Mouse (Mus musculus) forebrain, embryonic 13.5 days (tissue): ENCODE results near the gene Dctn3. TPM values are rescaled to one million over a fixed set of nuclear protein-coding genes. Genes with fewer than 3 reads are reported as not detected.

Experiments used
- ATAC-seq: fragments of 200-750 bp; cut with Nextera tagmentation; 2 replicates; pipeline ENCODE4 v1.8.0; 2017
- H3K27ac ChIP-seq: fragments of 300-500 bp; sonication (generic); 2 replicates; pipeline ENCODE4 v1.5.1; 2015; ENCODE audit warnings: inconsistent platforms, mild to moderate bottlenecking, moderate library complexity
- H3K27me3 ChIP-seq: fragments of 300-500 bp; sonication (generic); 2 replicates; pipeline ENCODE4 v1.6.1; 2015; ENCODE audit warnings: mild to moderate bottlenecking, inconsistent platforms
- H3K36me3 ChIP-seq: fragments of 300-500 bp; sonication (generic); 2 replicates; pipeline ENCODE4 v1.6.1; 2015; ENCODE audit warnings: mild to moderate bottlenecking, inconsistent platforms; ENCODE audit not compliant: poor library complexity, severe bottlenecking
- H3K4me1 ChIP-seq: fragments of 300-500 bp; sonication (generic); 2 replicates; pipeline ENCODE4 v1.6.1; 2015; ENCODE audit warnings: inconsistent platforms
- H3K4me2 ChIP-seq: fragments of 300-500 bp; sonication (generic); 2 replicates; pipeline ENCODE4 v1.6.1; 2015; ENCODE audit warnings: inconsistent platforms, mild to moderate bottlenecking, moderate library complexity
- H3K4me3 ChIP-seq: fragments of 300-500 bp; sonication (generic); 2 replicates; pipeline ENCODE4 v1.5.1; 2015; ENCODE audit warnings: mild to moderate bottlenecking, inconsistent platforms
- H3K9ac ChIP-seq: fragments of 300-500 bp; sonication (generic); 2 replicates; pipeline ENCODE4 v1.6.1; 2015; ENCODE audit warnings: mild to moderate bottlenecking, inconsistent platforms
- H3K9me3 ChIP-seq: fragments of 300-500 bp; sonication (generic); replicated peaks from 2 replicates; pipeline ENCODE4 v1.6.1; 2016; ENCODE audit warnings: inconsistent platforms
- WGBS: fragments of 180-500 bp; shearing (Covaris S2); methylation state at CpG from one replicate; pipeline ENCODE4 v1.1.7; 2015; 5-methylcytosine and 5-hydroxymethylcytosine counted together
- polyA plus RNA-seq: library from polyadenylated mRNA; unstranded; fragments of >200 nt; fragmentation: Nextera tagmentation; extraction: Ambion mirVana; gene quantifications from 2 replicates; pipeline ENCODE4 v1.2.1, GENCODE M21; 2015

Gene Dctn3
- polyA plus RNA-seq, 1 experiment from 2014 or later, result 262 TPM

- WGBS, result 92% methylated on average over 13 of the region's 13 CpGs
Observed at GRCm38 (mm10) chr4:41757321-41757720, 34.4 kb upstream of the Dctn3 start.

GRCm38 (mm10) chr4:41756440-41756839 lies 33.5 kb upstream of the Dctn3 start:
- Histone ChIP-seq H3K36me3 (no peaks in the 10 kb centered on the region), H3K4me2 (peak overlapping the region; percentile 93), H3K9me3 (no peaks in the 10 kb centered on the region), H3K27me3 (no peaks in the 10 kb centered on the region), H3K4me3 (peak overlapping the region; percentile 66; the same call in 1 of the 2 replicates), H3K27ac (no peak overlapping the region), H3K4me1 (peaks cover 29% of the 10 kb centered on the region), H3K9ac (no peak overlapping the region)
- ATAC-seq, result peak; percentile 7
- WGBS, result 76% methylated on average over 8 of the region's 8 CpGs

More at GRCm38 (mm10) chr4:41757321-41757720, 34.4 kb upstream of the Dctn3 start:
- no peak for ATAC-seq
- no peak overlapping the region for H3K9ac ChIP-seq
- H3K4me3 ChIP-seq, result no peak overlapping the region
- H3K27ac ChIP-seq, result no peak overlapping the region
- H3K9me3 ChIP-seq, result no peaks in the 10 kb centered on the region
- H3K4me1 ChIP-seq, result peaks cover 37% of the 10 kb centered on the region
- no peaks in the 10 kb centered on the region for H3K36me3 ChIP-seq
- no peaks in the 10 kb centered on the region for H3K27me3 ChIP-seq
- no peak overlapping the region for H3K4me2 ChIP-seq

GRCm38 (mm10) chr4:41755338-41756305 lies 32.7 kb upstream of the Dctn3 start, which contains the start of gene Sigmar1:
Gene Sigmar1 (minus strand): TSS chr4:41756157.
- peak; percentile 73 for ATAC-seq
- Histone ChIP-seq H3K4me1 (peaks cover 20% of the 10 kb centered on the region), H3K9me3 (no peaks in the 10 kb centered on the region), H3K27ac (peak within 1 kb of the TSS; percentile 70), H3K9ac (peak within 1 kb of the TSS; percentile 75), H3K4me3 (peak within 1 kb of the TSS; percentile 66), H3K4me2 (peak within 1 kb of the TSS; percentile 93), H3K27me3 (no peaks in the 10 kb centered on the region), H3K36me3 (no peaks in the 10 kb centered on the region)
- WGBS, result under 1% methylated on average over 57 of the region's 57 CpGs

- ATAC-seq, result peak; percentile 52
- no peaks in the 10 kb centered on the region for H3K27me3 ChIP-seq
- H3K9me3 ChIP-seq, result no peaks in the 10 kb centered on the region
- peaks cover 13% of the 10 kb centered on the region for H3K4me1 ChIP-seq
- H3K36me3 ChIP-seq, result no peaks in the 10 kb centered on the region
- H3K4me2 ChIP-seq, result peak within 1 kb of the TSS; percentile 93
- H3K9ac ChIP-seq, result peak within 1 kb of the TSS; percentile 75
- 12% methylated on average over 14 of the region's 14 CpGs for WGBS
- peak within 1 kb of the TSS; percentile 66 for H3K4me3 ChIP-seq
- peak within 1 kb of the TSS; percentile 70 for H3K27ac ChIP-seq
Observed at GRCm38 (mm10) chr4:41754797-41755337, 31.9 kb upstream of the Dctn3 start, which contains the start of gene Galt. Gene Galt (plus strand): TSS chr4:41755228.

- WGBS, result 95% methylated on average over 1 of the region's 1 CpGs
- Histone ChIP-seq H3K27me3 (no peaks in the 10 kb centered on the region), H3K27ac (no peak overlapping the region), H3K9ac (no peak overlapping the region), H3K4me2 (no peak overlapping the region), H3K4me1 (peaks cover 9% of the 10 kb centered on the region), H3K36me3 (no peaks in the 10 kb centered on the region), H3K4me3 (no peak overlapping the region), H3K9me3 (peaks cover 13% of the 10 kb centered on the region)
- no peak for ATAC-seq
Observed at GRCm38 (mm10) chr4:41745021-41745420, 22.1 kb upstream of the Dctn3 start.

- Histone ChIP-seq H3K27me3 (no peaks in the 10 kb centered on the region), H3K4me2 (no peak overlapping the region), H3K27ac (no peak overlapping the region), H3K9me3 (peaks cover 13% of the 10 kb centered on the region), H3K9ac (no peak overlapping the region), H3K4me3 (no peak overlapping the region), H3K36me3 (peaks cover 3% of the 10 kb centered on the region), H3K4me1 (peaks cover 17% of the 10 kb centered on the region)
- no peak for ATAC-seq
- 71% methylated on average over 2 of the region's 2 CpGs for WGBS
Observed at GRCm38 (mm10) chr4:41744131-41744530, 21.2 kb upstream of the Dctn3 start.

- peak; percentile 97 for ATAC-seq
- Histone ChIP-seq H3K4me1 (peaks cover 17% of the 10 kb centered on the region), H3K4me2 (peak overlapping the region; percentile 82), H3K27ac (peak overlapping the region; percentile 78), H3K4me3 (peak overlapping the region; percentile 74), H3K36me3 (peaks cover 13% of the 10 kb centered on the region), H3K9ac (peak overlapping the region; percentile 81), H3K9me3 (peaks cover 3% of the 10 kb centered on the region), H3K27me3 (no peaks in the 10 kb centered on the region)
- WGBS, result under 1% methylated on average over 27 of the region's 27 CpGs
Observed at GRCm38 (mm10) chr4:41741158-41741560, 18.2 kb upstream of the Dctn3 start.

- Histone ChIP-seq H3K27ac (peak overlapping the region; percentile 78), H3K9ac (peak overlapping the region; percentile 81), H3K36me3 (peaks cover 13% of the 10 kb centered on the region), H3K9me3 (0 out of 2 replicates have a peak, but pooled peaks cover 2% of the 10 kb centered on the region), H3K4me3 (peak overlapping the region; percentile 74), H3K27me3 (no peaks in the 10 kb centered on the region), H3K4me2 (peak overlapping the region; percentile 82), H3K4me1 (peaks cover 17% of the 10 kb centered on the region)
- whole genome bisulfite sequencing, result 1% methylated on average over 48 of the region's 48 CpGs
- peak; percentile 83 for ATAC-seq
Observed at GRCm38 (mm10) chr4:41740380-41741157, 17.6 kb upstream of the Dctn3 start.

- Histone ChIP-seq H3K36me3 (peaks cover 13% of the 10 kb centered on the region), H3K9me3 (0 out of 2 replicates have a peak, but pooled peaks cover 5% of the 10 kb centered on the region), H3K4me3 (no peak overlapping the region), H3K4me1 (peaks cover 17% of the 10 kb centered on the region), H3K4me2 (peak overlapping the region; percentile 82; the same call in 1 of the 2 replicates), H3K9ac (no peak overlapping the region), H3K27ac (no peak overlapping the region), H3K27me3 (no peaks in the 10 kb centered on the region)
- 94% methylated on average over 13 of the region's 13 CpGs for WGBS
- ATAC-seq, result no peak
Observed at GRCm38 (mm10) chr4:41739260-41739659, 16.3 kb upstream of the Dctn3 start.

GRCm38 (mm10) chr4:41738256-41738603 lies 15.3 kb upstream of the Dctn3 start:
- H3K9me3 ChIP-seq, result 0 out of 2 replicates have a peak, but pooled peaks cover 5% of the 10 kb centered on the region
- ATAC-seq, result no peak
- H3K27me3 ChIP-seq, result peaks cover 4% of the 10 kb centered on the region
- H3K27ac ChIP-seq, result no peak overlapping the region
- 69% methylated on average over 1 of the region's 1 CpGs for WGBS
- peaks cover 13% of the 10 kb centered on the region for H3K36me3 ChIP-seq
- peaks cover 17% of the 10 kb centered on the region for H3K4me1 ChIP-seq
- H3K4me3 ChIP-seq, result no peak overlapping the region
- H3K9ac ChIP-seq, result no peak overlapping the region
- H3K4me2 ChIP-seq, result no peak overlapping the region

GRCm38 (mm10) chr4:41737602-41738255 lies 14.8 kb upstream of the Dctn3 start:
- ATAC-seq, result peak; percentile 66; the same call in 1 of the 2 replicates
- Histone ChIP-seq H3K27me3 (peaks cover 9% of the 10 kb centered on the region), H3K27ac (no peak overlapping the region), H3K4me2 (no peak overlapping the region), H3K9ac (no peak overlapping the region), H3K36me3 (peaks cover 13% of the 10 kb centered on the region), H3K9me3 (0 out of 2 replicates have a peak, but pooled peaks cover 5% of the 10 kb centered on the region), H3K4me1 (peaks cover 17% of the 10 kb centered on the region), H3K4me3 (no peak overlapping the region)
- 45% methylated on average over 8 of the region's 8 CpGs for WGBS
